Mouse (Mus musculus) gastrocnemius, postnatal 25 days (tissue): ENCODE measurements around the gene Eva1a. TPM values are rescaled to one million over a fixed set of nuclear protein-coding genes. Genes with fewer than 3 reads are reported as not detected.

Experiments used
- DNase-seq: peaks from one replicate; pipeline ENCODE4 v3.0.0; 2022
- long read RNA-seq, 2 experiments: library from polyadenylated mRNA; stranded (forward); transcript quantifications; one replicate each; pipeline ENCODE4 v2.0.0; 2021
- total RNA-seq, 2 experiments: library from RNA; stranded (reverse); gene quantifications; 1 replicate in 1 of 2; 2 replicates in 1 of 2; pipeline ENCODE4 v1.2.3; 2021

Gene Eva1a
- 1 to 10 TPM in 1 of 2 experiments, under 1 TPM in 1; 0.69 to 1.3 TPM for total RNA-seq
- long read RNA-seq, experiment 1 = 0 reads
- long read RNA-seq, experiment 2 = 0 reads

DNA sequence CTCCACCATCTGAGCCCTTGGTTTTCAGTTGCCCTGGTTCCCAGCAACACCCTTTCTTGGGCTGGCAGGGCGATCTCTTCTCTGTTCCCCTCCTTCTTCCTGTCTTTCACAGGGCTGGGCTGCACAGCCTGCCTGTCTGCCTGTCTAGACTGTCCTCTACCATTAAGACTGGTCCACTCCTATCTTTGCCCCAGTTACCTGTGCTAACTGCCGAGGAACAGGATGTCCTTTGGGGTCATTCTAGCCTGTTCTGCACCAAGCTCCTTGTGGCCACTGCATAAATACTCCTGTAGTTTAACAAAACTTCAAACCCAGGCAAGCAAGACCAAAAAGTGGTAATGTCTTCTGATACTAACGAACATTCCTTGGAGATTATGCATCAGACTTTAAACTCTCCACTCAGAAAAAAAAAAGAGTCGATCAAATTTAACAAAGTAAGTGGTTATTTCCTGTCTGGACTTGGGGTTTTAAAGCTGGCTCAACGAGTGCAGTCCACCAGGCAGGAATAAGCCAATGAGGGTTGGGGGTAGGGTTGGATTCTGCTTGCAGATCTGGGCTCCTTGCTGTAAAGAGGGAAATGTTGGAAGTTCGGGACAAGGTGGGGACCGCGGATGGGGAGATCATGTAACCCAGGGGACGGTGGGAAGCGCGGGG, at the start of gene Eva1a:
Eva1a (plus strand) TSS at position 210 of the 654 bp plus-strand sequence.
- DNase-seq = no peak

DNA sequence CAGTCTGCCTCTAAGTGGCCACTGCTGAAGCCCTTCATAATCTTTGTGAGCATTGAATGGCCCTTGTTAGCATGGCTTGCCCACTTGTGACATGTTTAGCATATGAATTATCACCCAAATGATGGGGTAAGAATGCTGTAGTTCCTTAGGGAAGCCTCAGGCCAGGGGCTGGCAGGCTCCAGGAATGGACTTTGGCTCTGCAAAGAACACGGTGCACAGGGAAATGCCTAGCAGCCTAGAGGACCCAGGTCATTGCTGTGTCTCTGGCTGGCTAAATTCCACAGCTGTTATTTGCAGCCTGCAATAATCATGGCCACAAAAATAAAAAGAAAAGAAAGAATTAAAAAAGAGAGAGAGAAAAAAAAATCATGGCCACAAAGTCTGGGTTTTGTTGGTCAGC, 28.5 kb upstream of the Eva1a start:
- no peak for DNase-seq

DNA sequence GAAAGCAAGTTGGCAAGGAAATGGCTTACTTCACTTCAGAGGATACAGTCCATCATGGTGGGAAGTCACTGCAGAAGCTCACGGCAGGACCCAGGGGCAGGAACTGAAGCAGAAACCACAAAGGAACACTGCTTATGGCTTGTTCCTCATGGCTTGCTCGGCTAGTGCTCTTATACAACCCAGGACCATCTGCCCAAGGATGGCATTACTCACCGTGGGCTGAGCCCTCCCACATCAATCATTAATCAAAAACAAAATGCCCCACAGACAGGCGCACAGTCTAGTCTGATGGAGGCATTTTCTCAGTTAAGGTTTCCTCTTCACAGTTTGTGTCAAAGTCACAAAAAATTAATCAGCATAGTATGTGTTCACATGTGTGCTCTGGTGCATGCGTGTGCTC, 19.8 kb upstream of the Eva1a start:
- no peak for DNase-seq

DNA sequence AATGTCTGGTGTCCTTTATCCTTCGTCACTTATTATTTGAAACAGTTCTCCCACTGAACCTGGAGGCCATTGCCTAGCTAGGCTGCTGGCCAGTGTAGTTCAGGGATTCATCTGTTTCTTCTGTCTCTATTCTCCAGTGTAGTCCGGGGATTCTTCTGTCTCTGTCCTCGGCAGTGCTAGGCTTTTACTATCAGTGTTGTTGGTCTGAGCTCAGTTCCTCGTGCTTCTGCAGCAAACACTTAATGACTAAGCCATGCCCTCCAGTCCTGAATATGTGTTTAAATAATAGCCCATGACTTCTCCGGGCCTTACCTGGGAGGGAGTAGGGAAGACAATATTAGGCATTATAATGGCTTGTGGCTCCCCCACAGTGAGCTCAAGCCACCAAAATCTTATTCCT, 19.3 kb upstream of the Eva1a start:
- no peak for DNase-seq

DNA sequence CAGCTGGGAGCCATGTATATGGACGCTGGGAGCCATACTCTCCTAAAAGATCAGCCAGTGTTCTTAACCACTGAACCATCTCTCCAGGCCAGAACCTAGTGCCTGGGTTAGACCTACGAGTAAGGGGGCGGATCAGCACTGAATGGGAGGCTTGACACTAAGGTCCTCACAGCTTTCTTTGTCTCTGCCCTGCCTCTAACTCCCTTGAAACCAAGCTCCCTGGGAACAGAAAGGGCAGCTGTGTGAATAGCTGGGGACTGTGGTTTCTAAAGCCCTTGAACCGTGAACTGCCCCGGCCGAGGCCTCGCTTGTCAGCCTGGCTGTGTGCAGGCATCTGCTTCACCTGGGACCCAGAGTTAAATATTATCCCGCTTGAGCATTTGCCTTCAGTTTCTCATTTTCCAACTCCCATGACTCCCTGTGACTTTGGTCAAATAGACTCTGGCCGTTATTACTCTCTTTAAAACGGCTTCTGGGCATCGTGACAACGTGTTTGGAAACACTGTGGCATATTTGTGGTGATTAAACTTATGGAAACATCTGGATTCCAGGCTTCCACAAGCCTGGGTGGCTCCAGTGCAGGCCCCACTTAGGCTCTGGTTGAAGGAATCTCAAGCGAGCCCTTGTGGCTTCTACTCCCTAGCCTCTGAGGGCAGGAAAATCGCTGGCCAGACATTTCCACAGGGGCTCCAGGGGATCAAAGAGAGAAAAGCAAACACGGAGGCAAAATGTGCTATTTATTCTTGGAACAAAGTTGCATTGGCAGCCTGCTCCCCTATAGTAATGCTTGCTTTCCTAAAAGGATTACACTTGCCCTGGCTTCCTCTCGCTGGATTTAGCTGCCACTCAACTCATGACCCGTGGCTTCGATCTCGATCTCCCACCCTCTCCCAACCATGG, 11.0 kb upstream of the Eva1a start:
- DNase-seq = no peak

DNA sequence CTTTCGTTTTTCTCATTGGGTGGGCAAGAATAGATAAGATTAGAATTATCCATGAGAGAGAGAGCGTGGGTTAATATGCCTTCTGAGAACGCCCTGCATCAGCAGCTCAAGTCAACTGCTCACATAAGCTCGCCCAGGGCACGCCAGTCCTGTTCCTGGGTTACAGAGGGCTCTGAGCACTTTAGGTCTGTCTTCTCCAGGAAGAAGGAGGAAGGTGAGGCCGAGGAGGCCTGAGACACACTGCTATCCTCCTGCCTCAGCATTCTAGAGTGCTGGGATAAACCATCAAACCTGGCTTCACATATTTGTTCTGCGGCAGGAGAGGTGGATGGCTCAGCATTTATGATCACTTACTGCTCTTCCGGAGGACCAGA, 10.3 kb upstream of the Eva1a start:
- DNase-seq = no peak

DNA sequence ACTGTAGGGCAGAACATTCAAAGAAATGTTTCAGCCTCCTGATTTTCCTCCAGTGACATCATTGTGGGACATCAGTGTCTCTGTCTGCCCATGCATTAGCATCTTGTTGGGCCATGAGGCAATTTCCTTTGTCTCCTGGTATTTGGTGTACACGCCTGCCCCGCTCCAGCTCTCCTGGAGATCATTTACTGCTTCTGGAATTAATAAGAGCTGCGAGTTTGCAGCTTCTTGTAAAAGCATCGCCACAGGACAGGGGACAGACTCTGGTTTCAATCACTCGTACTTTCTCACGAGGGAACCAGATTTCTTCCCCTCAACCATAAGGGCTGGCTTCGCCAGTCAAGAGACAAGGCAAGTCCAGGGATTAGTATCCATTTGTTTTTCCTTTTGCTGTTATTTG, 3.6 kb upstream of the Eva1a start:
- DNase-seq = no peak

DNA sequence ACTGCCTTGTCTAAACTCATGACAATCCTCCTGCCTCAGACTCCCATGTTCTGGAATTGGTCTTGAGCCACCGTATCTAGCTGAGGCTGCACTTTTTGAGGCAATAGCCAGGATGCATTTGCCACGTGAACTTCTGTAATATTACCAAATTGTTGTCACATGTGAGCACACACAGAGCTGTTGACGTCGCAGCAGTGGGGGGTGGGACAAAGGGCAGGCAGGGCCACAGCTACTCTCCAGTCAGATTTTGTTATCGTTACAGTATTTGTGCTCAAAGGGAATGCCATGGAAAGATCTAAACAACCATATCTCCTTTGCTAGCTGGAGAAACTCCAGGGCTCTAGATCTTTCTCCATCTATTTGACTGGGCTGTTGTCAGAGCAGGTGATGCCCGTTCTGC, 1.6 kb upstream of the Eva1a start:
- no peak for DNase-seq

DNA sequence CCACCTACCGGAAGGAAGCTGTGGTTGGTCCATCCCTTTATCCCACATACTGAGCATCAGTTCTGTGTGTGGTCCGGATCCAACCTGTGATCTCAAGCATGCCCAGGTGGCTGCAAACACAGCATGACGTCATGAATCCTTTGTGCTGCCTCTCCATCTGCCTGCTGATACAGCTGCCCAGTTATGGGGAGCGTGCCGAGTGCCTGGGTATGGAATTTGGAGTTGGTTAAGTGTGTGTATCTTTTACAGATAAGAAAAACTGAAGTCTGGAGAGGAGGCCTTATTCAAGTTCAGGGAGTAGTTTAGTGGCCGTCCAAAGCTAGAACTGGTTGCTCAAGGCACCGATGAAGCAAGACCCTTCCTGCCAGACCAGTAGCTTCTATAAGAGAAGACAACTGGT, 875 bp upstream of the Eva1a start:
- no peak for DNase-seq

DNA sequence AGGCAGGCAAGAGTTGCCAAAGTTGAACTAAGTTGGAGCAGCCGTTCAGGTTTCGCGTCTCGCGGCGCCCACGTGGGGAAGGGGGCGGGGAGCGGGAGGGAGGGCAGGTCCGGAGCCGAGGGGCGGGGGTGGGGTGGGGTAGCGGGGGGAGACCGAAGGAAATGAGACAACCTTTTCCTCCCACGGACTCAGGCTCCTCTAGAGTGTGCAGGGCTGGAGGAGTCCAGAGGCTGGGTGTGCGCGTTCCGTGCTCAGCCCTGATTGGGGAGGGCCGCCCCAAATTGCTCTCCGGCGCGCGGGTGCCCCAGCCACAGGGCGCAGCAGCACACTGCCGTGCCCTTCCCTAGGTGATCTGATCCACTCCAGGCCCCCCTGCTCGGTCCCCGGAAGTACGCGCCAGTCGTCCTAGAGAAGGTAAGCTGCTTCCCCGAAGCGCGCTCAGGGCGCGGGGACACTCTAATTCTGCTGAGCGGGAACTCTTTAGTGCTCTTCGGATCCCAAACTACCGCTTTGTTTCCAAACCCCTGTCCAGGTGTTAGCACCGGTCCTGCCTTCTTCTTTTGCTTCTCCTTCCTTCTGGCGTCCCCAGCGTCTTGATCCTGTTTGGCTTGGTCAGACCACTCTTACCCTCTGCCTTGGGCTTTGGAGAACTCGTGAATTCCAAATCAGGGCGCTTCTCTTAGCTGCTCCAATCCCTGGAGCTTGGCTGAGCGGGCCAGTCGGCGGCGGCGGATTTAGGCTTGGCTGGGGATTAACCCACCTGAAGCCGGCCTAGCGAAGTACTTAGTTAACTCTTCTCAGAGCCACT, 849 bp downstream of the Eva1a start:
- DNase-seq = peak; percentile 10

DNA sequence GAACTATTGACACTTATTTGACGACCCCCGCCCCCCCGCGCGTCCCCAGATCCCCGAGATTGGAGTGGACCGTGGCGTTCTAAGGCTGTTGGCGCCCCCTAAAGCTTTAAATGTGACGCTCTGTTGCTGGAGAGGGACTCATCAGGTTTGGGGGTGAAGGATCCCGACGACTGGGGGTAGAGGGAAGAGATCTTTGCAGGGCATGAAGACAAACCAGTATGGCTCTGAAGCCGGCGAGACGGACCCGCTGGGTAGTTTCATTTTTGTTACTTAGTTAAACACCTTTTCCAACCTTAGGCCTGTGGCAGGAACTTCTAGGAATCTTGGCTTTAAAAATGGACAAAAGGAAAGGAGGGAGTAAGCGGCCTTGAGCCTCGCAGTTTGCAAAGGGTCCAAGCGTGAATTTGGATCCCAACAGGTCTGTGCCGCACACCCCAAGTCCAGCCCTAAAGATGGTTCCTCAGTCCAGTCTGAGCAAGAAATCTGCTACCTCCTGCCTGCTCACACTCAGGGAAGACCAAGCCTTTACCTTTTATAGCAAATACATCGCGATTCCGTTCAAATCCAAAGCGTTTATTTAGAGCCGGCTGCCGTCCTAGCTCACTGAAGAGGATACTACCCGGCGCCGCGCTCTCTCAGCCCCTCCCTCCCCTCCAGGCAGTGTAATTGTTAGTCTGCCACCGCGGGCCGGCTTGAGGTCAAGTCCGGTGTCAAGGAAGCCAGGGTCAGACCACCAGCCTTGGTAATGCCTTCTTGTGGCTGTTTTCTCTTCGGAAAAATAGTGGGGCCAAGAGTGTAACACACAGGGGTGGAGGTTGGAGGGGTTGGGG, 1.7 kb downstream of the Eva1a start:
- DNase-seq = no peak

DNA sequence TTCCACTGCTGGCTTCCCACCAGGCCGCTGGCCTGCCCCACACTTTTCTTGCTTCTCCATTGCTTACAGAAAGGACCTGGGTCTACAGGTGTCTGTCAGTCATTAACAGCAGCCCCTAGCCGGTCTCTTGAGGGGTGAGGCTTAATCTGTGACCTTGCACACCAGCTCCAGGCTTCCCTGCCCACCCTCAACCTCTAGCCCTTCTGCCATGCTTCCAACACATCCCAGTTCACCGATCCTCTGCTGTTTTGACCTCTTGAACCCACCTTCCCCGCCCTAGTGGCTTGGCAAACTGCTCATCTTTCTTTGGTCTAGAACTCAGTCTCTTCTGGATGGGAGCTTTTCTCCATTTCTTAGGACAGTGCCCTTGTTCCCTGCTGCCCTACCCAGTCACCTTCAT, 2.8 kb downstream of the Eva1a start:
- DNase-seq = no peak

DNA sequence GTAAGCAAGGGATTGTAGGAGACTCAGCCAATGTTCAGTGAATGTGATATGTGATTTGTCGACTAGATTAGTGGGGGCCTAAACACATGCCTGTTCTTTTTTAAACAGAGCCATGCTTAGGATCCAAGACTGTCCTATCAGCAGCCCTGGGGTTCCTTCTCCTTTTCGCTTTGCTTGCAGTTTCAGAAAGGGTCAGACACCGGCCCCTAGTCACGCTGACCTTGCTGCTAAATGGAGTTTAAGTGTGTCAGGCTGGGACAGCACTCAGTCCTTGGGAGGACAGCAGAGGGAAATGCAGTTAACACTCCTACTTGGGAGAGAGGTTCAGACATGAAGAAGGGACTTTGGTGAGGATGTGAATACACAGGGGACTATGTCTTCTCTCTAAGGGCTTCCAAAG, 3.7 kb downstream of the Eva1a start:
- DNase-seq = no peak

DNA sequence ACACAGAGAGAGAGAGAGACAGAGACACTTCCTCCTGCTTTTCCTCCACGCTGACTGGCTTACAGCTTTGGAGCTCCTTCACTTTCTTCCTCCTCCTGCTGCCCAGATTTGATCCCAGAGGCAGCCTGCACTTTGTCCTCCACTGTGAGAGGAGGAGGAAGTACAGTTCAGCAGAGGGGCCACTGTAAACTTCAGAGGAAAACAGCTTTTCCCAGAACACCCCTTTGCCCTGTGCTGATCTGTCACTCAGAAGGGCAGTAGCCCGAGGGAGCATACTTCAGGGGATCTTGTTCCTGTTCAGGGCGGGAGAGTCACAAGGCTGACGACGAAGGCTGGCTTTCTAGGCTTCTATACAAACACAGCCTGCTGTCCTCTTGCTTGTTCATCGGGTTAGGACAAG, 7.1 kb downstream of the Eva1a start:
- no peak for DNase-seq

DNA sequence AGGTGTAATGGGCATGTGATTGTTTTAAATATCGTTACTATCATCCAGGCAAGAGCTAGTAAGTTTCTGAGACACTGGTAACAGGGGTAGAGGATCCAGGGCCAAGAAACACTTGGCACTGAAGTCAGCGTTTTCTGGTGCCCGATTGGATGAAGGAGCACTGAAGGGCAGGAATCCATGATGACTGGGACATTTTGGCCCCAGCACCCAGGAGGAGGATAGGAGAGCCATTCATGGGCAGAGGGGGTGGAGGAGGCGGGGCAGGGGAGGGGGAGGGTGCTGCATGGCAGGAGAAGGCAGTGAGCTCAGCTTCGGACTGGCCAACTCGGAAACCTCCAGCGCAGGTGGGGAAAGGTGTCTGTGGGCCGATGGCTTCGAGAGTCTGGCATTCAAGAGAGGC, 9.4 kb downstream of the Eva1a start:
- DNase-seq = no peak

DNA sequence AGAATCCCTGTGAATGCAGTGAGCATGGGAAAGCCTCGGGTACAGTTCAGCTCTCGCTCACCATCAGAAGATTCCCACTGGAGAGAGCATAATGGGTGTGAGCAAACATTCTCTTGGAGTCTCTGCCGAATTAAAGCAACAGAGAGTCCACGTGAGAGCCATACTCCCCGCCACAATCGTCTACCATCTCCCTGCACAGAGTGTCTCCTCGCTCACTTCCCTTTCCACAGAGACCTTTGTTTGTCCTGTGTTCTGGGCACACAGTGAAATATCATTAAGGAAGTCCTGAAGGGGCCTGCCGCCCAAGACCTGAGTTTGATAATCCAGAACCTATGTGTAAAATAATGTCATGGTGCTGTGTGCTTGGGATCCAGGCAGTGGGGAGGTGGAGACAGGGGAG, 10.7 kb downstream of the Eva1a start:
- DNase-seq = no peak

DNA sequence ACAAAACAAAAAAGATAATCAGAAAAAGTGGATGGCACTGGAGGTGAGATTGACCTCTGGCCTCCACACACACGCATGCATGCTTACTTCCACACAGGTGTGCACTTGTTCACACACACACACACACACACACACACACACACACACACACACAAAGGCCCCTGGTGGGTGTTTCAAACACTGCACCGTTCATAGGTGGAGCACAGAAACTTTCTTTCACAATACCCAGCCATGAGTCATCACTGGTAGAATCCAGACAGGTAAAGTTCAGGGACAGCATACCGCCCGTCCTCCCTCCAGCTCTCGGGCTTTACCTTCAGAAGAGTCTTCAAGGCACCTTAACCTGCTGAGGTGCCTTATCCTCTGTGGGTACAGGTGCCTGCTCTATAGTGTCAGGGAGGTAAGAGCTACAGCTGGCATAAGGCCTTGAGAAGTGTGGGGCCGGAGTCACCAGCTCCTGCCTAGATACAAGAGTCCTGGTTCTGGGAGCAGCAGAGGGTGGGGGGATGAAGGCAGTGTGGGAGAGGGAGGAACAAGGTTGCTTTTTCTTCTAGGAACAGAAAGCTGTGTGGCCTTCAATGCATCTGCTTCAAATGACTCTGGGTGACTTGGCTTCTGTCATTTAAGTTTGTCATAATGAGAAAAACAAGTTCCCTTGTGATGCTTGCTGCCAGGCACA, 11.3 kb downstream of the Eva1a start:
- no peak for DNase-seq

DNA sequence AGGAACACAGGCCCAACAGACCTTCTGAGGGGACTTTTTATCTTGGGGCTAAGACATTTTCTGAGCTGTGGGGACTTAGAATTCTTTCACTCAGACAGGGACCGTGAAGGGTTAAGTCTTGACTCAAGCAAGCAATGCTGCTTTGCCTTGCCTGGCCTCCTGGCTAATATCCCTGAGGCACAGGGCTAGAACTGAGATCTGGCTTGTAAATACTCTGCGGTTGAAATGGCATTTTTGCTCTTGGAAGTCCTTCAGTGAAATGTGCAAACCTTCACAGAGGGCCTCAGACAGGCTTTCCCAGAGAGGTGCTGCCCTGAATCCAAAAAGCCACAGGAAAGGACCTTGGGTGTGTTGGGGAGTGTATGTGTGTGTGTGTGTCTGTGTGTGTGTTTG, 11.9 kb downstream of the Eva1a start:
- DNase-seq = no peak

DNA sequence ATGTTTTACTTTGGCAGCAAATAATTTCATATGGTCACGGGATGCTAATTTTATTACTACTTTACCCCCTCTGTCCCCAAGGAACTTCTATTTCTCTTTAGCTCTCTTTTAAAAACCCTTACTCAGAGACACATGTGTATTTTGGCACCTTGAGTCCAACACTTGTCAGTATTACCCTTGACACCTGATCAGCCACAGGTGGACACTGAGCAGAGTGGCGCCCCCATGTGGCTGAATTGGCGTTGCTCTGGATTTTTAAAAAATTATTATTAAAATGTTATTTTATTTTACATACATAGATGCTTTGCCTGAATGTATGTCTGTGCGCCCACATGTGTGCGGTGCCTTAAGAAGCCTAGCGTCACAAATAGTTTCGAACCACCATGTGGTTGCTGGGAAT, 14.0 kb downstream of the Eva1a start:
- no peak for DNase-seq

DNA sequence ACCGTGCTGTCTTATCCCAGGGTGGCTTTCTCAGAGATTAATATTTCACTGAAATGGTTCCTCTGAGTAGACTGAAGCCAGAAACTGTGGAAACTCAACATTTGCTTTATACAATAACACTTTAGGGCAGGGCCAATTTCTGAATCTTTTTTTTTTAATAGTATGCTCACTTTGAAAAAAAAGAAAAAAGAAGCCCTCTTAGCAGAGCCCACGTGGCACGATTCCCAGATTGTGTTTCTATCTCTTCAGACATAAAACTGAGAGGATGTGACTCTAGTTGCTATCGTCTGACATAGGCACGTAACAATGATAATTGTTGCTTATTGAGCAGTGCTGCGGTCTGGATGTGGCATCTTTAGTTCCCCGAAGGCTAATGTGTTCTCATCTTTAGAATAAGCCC, 19.1 kb downstream of the Eva1a start:
- DNase-seq = no peak

DNA sequence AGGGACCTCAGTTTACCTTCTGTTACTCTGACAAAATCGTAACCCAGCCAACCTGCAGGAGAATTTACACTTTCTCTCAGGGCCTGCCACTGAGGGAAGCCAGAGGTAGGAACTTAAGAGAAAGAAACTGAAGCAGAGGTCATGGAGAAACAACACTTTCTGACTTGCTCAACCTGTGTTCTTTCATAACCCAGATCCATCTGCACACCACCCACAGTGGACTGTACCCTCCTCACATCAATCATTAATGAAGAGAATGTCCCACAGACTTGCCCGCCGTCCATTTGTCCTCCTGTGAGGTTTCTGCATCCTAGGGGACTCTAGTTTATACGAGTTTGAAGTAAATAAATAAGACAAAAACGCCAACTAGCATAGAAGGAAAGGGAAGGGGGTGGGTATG, 24.4 kb downstream of the Eva1a start:
- DNase-seq = no peak
